8 mouse cellular contexts compared by ENCODE assay signal in the genomic region with DNA sequence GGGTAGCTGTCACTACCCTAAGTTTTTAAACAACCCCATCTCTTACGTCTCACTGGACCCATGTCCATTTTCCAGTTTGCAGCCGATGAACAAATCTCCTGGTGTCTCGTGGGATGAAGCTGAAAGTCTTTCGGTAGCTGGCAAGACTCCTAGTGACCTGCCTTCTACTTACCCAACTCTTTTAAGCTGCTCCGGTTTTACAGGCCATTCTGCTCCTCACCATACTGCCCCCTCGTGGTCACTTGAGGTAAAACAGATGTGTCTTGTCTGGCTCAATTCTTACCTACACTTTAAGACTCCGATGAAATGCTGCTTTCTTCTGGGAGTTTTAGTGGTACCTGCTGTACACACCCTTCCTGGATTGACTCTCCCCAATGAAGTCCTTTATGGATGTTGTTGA. TPM values are rescaled to one million over a fixed set of nuclear protein-coding genes. Genes with fewer than 3 reads are reported as not detected.
DNase-seq lines count a peak whose midpoint lies in the region; ATAC-seq and TF ChIP-seq lines count a peak whose summit lies in the region.

No protein-coding gene starts in this region.

- H3K9me3 ChIP-seq in forebrain, embryonic 11.5 days (ENCODE audit: control insufficient read depth, low read length), result no peaks in the 10 kb centered on the region
- H3K9me3 ChIP-seq in forebrain, embryonic 12.5 days, result no peaks in the 10 kb centered on the region
- H3K9me3 ChIP-seq in ES-Bruce4 (replicated peaks; ENCODE audit: control insufficient read depth, insufficient read depth, low read length, poor library complexity, severe bottlenecking), result no peaks in the 10 kb centered on the region

- peak; percentile 42 for TF ChIP-seq CTCF in ES-Bruce4 (IDR thresholded peaks at IDR 0.05; ENCODE audit: low read depth, low read length)
- TF ChIP-seq CTCF in layer of hippocampus, adult 2 months (conservative IDR thresholded peaks at IDR 0.05), result peak; percentile 91

- WGBS in forebrain, embryonic 11.5 days, result 27% methylated on average over 7 of the region's 7 CpGs
- WGBS in forebrain, embryonic 12.5 days, result 34% methylated on average over 7 of the region's 7 CpGs

- no peaks in the 10 kb centered on the region for H3K36me3 ChIP-seq in forebrain, embryonic 11.5 days (ENCODE audit: control insufficient read depth, insufficient read depth, low read length)
- H3K36me3 ChIP-seq in forebrain, embryonic 12.5 days (replicated peaks), result no peaks in the 10 kb centered on the region
- no peaks in the 10 kb centered on the region for H3K36me3 ChIP-seq in ES-Bruce4 (ENCODE audit: control insufficient read depth, insufficient read depth, low read length, poor library complexity, severe bottlenecking)

- no peaks in the 10 kb centered on the region for H3K27me3 ChIP-seq in forebrain, embryonic 11.5 days (ENCODE audit: control insufficient read depth, insufficient read depth, low read length)
- H3K27me3 ChIP-seq in forebrain, embryonic 12.5 days, result no peaks in the 10 kb centered on the region
- no peaks in the 10 kb centered on the region for H3K27me3 ChIP-seq in ES-Bruce4 (ENCODE audit: control insufficient read depth, insufficient read depth, low read length, poor library complexity, severe bottlenecking)

- H3K4me2 ChIP-seq in forebrain, embryonic 11.5 days (ENCODE audit: low read depth, low read length, severe bottlenecking), result no peak overlapping the region
- H3K4me2 ChIP-seq in forebrain, embryonic 12.5 days, result no peak overlapping the region

- ATAC-seq in forebrain, embryonic 11.5 days (replicated peaks; ENCODE audit: low FRiP score), result no peak
- no peak for ATAC-seq in forebrain, embryonic 12.5 days (ENCODE audit: low FRiP score)

- no peak for TF ChIP-seq POLR2A in ES-Bruce4 (IDR thresholded peaks at IDR 0.05; ENCODE audit: insufficient read depth, low read length)

- TF ChIP-seq EP300 in ES-Bruce4 (IDR thresholded peaks at IDR 0.05; ENCODE audit: insufficient read depth, low read depth, low read length), result no peak

- no peak overlapping the region for H3K9ac ChIP-seq in forebrain, embryonic 11.5 days (ENCODE audit: low read length)
- H3K9ac ChIP-seq in forebrain, embryonic 12.5 days, result no peak overlapping the region
- no peak overlapping the region for H3K9ac ChIP-seq in ES-Bruce4 (ENCODE audit: low read depth, poor library complexity, severe bottlenecking)

- no peaks in the 10 kb centered on the region for H3K4me1 ChIP-seq in forebrain, embryonic 11.5 days (replicated peaks; ENCODE audit: control insufficient read depth, insufficient read depth, low read length)
- 0 out of 2 replicates have a peak, but pooled peaks cover 3% of the 10 kb centered on the region for H3K4me1 ChIP-seq in forebrain, embryonic 12.5 days
- H3K4me1 ChIP-seq in ES-Bruce4 (ENCODE audit: control insufficient read depth, insufficient read depth, low read length), result peaks cover 2% of the 10 kb centered on the region

- H3K4me3 ChIP-seq in forebrain, embryonic 11.5 days (ENCODE audit: low read depth, low read length), result no peak overlapping the region
- no peak overlapping the region for H3K4me3 ChIP-seq in forebrain, embryonic 12.5 days (replicated peaks)
- H3K4me3 ChIP-seq in ES-Bruce4 (ENCODE audit: low read depth, low read length), result no peak overlapping the region
- no peak overlapping the region for H3K4me3 ChIP-seq in layer of hippocampus, adult 2 months

- H3K27ac ChIP-seq in forebrain, embryonic 11.5 days (ENCODE audit: low read depth, low read length), result no peak overlapping the region
- H3K27ac ChIP-seq in forebrain, embryonic 12.5 days, result no peak overlapping the region
- H3K27ac ChIP-seq in ES-Bruce4 (ENCODE audit: insufficient read depth, low read length), result no peak overlapping the region
- H3K27ac ChIP-seq in layer of hippocampus, adult 2 months, result no peak overlapping the region

- DNase-seq in forebrain, embryonic 11.5 days (ENCODE audit: low spot score), result peak; percentile 80
- peak; percentile 52 for DNase-seq in c-Kit-positive CD71-negative TER-119-negative erythroid progenitor cells, embryonic 14.5 days (ENCODE audit: low read depth)
- DNase-seq in fibroblast of lung, adult 2 months (ENCODE audit: low read depth), result peak; percentile 44
- peak in 1 of 2 experiments; percentile 75 for DNase-seq in layer of hippocampus, adult 2 months (ENCODE audit: low spot score in 2 of 2)
- DNase-seq in lung, postnatal 36 days, result peak; percentile 84
- peak; percentile 33 to 64 for DNase-seq in spleen, postnatal 14 days (ENCODE audit: low spot score in 2 of 2)

RNA-seq across cellular contexts. Expression of a gene that starts 18.2 kb away (rescaled TPM):
- 18.4 and 19.3 TPM in 2 replicates for polyA plus RNA-seq in forebrain, embryonic 11.5 days (2014; fragmentation: Nextera tagmentation; extraction: Ambion mirVana)
- polyA plus RNA-seq in forebrain, embryonic 12.5 days (2016; fragmentation: Nextera tagmentation; extraction: Ambion mirVana), result 20.4 and 21.9 TPM in 2 replicates
- 59.6 and 60.8 TPM in 2 replicates for polyA plus RNA-seq in ES-Bruce4 (2011; ENCODE audit: insufficient read depth, insufficient read length, low read depth, missing spikeins)
- 10 to 100 TPM; 38.5 to 45.2 TPM for total RNA-seq in layer of hippocampus, adult 2 months (2021)
